Mouse (Mus musculus): ENCODE data around the gene Golph3l. TPM values are rescaled to one million over a fixed set of nuclear protein-coding genes. Genes with fewer than 3 reads are reported as not detected.
A peak's percentile ranks its signal among the peaks of the same experiment; 100 is the strongest.

The Golph3l gene
- polyA plus RNA-seq, 1 experiment from 2014 or later = 34.8 TPM

DNA sequence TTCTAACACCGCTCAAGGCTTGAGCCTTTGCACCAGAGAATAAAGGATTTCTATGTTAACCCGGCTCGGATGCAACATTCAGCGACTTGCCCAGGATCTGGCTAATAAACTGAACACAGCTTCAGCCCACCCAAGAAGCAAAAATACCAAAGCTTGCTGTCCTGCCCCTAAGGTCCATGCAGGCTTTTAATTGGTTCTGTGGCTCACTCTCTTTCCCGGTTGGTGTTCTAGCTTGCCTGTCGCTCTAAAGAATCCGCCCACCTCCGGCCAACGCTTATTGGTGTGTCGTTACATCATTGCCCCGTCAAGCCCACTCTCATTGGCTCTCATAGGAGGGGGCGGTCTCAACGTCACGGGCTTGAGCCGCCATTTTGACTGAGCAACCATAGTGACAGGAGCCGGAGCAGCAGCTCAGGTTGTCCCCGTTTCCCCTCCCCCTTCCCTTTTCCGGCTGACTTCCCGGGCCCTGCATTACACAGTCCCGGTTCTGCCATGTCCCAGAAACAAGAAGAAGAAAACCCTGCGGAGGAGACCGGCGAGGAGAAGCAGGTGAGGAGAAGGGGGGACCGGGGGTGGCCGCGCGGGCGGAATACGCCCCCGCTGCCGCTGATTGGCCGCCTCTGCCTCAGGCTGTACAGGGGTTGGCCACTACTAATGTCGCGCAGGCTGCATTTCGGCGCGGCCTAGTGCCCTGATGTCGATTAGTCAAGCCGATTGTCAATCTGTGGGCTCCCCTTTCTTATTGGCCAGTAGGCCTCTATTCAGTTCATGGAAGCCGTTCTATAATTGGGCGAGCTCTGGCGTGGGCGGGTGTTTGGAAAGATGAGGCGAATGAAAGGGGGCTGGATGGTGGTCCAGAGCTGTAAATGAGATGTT lies 36.1 kb downstream of the Golph3l start, which contains the start of gene Ensa:
Ensa (plus strand) TSS at position 366 of the 876 bp plus-strand sequence.
- ATAC-seq (ENCODE audit: insufficient number of reproducible peaks, insufficient read depth, low FRiP score, low TSS enrichment) = peak; percentile 99
- Histone ChIP-seq H3K9ac (peak within 1 kb of the TSS; percentile 70), H3K4me2 (replicated peaks) (peak within 1 kb of the TSS; percentile 54), H3K4me1 (peaks cover 8% of the 10 kb centered on the region; the same call in 1 of the 2 replicates), H3K36me3 (peaks cover 34% of the 10 kb centered on the region), H3K27me3 (no peaks in the 10 kb centered on the region), H3K4me3 (peak within 1 kb of the TSS; percentile 63), H3K9me3 (no peaks in the 10 kb centered on the region), H3K27ac (peak within 1 kb of the TSS; percentile 85)
- WGBS = under 1% methylated on average over 44 of the region's 44 CpGs

- Histone ChIP-seq H3K4me1 (peaks cover 8% of the 10 kb centered on the region; the same call in 1 of the 2 replicates), H3K27ac (no peak overlapping the region), H3K36me3 (peaks cover 57% of the 10 kb centered on the region), H3K27me3 (no peaks in the 10 kb centered on the region), H3K9me3 (no peaks in the 10 kb centered on the region), H3K4me3 (no peak overlapping the region), H3K4me2 (replicated peaks) (no peak overlapping the region), H3K9ac (no peak overlapping the region)
- 85% methylated on average over 5 of the region's 5 CpGs for WGBS
- no peak for ATAC-seq (ENCODE audit: insufficient number of reproducible peaks, insufficient read depth, low FRiP score, low TSS enrichment)
Observed at GRCm38 (mm10) chr3:95627763-95628162, 39.0 kb downstream of the Golph3l start.

DNA sequence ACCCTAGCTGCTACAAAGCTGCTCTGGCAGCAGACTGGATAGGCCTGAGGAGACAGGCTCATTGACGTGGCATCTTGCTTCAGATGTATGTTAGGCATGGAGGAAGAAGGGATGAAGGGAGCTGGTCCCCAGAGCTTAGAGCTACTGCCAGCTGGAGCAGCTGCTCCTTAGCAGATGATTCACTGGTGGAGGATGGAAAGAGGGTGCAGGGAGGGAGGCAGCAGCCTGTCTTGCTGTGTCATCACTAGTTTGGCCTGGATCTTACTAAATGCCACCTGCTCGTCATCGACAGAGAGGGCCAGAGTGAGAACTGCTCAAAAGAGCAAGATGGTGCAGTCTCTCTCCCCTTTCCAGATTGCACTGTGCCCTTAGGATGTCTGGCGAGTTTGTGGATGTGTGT lies 41.0 kb downstream of the Golph3l start:
- Histone ChIP-seq H3K9ac (no peak overlapping the region), H3K4me2 (replicated peaks) (no peak overlapping the region), H3K27ac (no peak overlapping the region), H3K27me3 (no peaks in the 10 kb centered on the region), H3K4me1 (peaks cover 8% of the 10 kb centered on the region; the same call in 1 of the 2 replicates), H3K9me3 (no peaks in the 10 kb centered on the region), H3K4me3 (no peak overlapping the region), H3K36me3 (peaks cover 75% of the 10 kb centered on the region)
- WGBS = 81% methylated on average over 4 of the region's 4 CpGs
- ATAC-seq (ENCODE audit: insufficient number of reproducible peaks, insufficient read depth, low FRiP score, low TSS enrichment) = no peak

DNA sequence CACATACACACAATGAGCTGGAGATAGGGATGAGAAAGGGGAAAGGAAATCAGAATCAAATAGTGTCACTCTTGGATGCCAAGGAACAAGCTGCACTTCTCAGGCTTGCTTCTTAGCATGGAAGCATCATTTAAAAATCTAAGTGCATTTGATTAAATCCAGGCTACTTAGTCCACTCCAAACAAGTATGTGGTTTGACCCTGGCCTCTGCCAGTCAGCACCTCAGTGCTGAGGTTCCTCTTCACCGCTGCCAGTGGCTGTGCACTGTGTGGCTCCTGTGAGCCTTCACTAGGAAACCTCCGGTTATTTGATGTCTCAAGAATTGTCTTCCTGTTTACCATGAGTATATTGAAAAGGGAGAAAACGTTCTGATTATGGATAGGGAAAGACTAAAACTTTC lies 42.1 kb downstream of the Golph3l start:
- H3K9me3 ChIP-seq = no peaks in the 10 kb centered on the region
- peaks cover 6% of the 10 kb centered on the region; the same call in 1 of the 2 replicates for H3K4me1 ChIP-seq
- no peaks in the 10 kb centered on the region for H3K27me3 ChIP-seq
- no peak for ATAC-seq (ENCODE audit: insufficient number of reproducible peaks, insufficient read depth, low FRiP score, low TSS enrichment)
- H3K36me3 ChIP-seq = peaks cover 86% of the 10 kb centered on the region
- no peak overlapping the region for H3K27ac ChIP-seq
- no peak overlapping the region for H3K9ac ChIP-seq
- no peak overlapping the region for H3K4me2 ChIP-seq (replicated peaks)
- H3K4me3 ChIP-seq = no peak overlapping the region
- 78% methylated on average over 3 of the region's 3 CpGs for WGBS

DNA sequence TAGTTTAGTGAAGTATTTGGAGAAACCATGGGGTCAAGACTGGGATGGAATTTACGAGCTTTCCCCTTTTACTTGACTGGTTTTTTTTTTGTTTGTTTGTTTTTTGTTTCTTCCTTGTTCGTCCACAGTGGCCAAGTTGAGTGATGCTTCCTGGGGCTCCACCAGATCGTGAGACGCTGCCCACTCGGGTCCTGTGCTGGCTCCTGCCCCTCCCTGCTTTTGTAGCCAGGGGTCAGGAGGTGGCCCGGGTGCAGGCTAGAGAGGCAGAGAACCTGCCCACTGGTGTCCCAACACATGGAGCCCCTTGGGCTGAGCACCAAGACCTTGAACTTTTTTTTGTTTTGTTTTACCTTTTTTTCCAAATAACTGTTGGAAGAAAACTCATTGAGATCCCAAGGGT lies 42.6 kb downstream of the Golph3l start:
- Histone ChIP-seq H3K4me2 (replicated peaks) (no peak overlapping the region), H3K27me3 (no peaks in the 10 kb centered on the region), H3K4me1 (peaks cover 1% of the 10 kb centered on the region; the same call in 1 of the 2 replicates), H3K4me3 (no peak overlapping the region), H3K27ac (no peak overlapping the region), H3K9ac (no peak overlapping the region), H3K36me3 (peaks cover 90% of the 10 kb centered on the region), H3K9me3 (no peaks in the 10 kb centered on the region)
- ATAC-seq (ENCODE audit: insufficient number of reproducible peaks, insufficient read depth, low FRiP score, low TSS enrichment) = no peak
- 83% methylated on average over 6 of the region's 6 CpGs for WGBS

DNA sequence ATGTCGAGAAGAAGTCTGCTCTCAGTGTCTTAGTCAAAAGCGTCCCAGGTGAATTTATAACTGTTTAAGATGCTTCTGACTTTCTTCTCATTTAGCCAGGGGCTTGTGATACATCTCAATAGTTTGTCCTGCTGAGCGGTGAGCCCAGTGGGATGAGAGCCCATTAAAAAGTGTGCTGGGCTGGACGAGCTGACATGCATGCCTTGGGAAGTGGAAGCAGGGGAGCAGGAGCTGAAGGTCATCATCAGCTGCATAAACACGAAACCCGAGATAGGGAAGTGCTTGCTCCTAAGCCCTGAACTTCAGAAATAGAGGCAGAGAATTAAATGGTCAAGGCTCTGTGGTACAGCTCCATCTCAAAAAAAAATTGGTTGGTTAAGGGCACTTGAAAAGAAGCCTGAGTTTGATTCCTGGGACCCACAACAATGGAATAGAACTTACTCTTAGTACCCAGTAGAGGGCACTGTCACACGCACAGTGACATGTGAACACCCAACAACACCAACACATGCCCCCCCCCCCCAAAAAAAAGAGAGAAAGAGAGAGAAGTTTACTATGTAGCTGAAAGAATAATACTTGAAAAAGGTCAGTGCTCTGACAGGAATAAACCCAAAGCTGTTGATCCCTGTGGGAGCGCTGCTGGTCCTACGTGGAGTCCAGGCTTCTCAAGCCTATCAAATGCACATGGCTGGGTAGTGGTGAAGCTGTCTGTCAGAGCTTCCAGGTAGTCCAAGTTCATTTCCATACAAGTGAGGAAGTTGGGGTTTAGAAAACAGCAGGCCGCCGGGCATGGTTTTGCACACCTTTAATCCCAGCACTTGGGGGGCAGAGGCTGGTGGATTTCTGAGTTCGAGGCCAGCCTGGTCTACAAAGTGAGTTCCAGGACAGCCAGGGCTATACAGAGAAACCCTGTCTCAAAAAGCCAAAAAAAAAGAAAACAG lies 44.2 kb downstream of the Golph3l start:
- Histone ChIP-seq H3K36me3 (peaks cover 96% of the 10 kb centered on the region), H3K9ac (no peak overlapping the region)

DNA sequence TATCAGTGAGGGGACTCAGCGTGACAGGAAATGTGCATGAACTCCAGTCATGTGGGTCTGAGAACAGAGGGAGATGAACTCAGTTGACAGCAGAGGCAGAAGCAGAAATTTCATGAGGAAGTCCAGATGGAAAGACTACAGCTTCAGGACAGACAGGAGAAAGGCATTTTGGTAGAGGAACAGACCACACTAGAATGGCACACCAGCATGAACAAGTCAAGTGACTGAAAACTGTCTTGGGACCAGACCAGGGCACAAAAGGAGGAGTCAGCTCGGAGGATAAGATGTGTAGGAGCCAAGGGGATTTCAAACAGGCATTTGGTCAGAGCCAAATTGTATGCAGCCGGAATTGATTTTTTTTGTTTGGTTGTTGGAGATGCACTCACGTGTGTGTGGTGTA lies 46.9 kb downstream of the Golph3l start:
- H3K4me1 ChIP-seq = no peaks in the 10 kb centered on the region
- H3K9me3 ChIP-seq = no peaks in the 10 kb centered on the region
- no peak overlapping the region for H3K4me3 ChIP-seq
- no peak for ATAC-seq (ENCODE audit: insufficient number of reproducible peaks, insufficient read depth, low FRiP score, low TSS enrichment)
- no peaks in the 10 kb centered on the region for H3K27me3 ChIP-seq
- H3K9ac ChIP-seq = no peak overlapping the region
- no peak overlapping the region for H3K4me2 ChIP-seq (replicated peaks)
- no peak overlapping the region for H3K27ac ChIP-seq
- H3K36me3 ChIP-seq = peaks cover 90% of the 10 kb centered on the region
- WGBS = 74% methylated on average over 4 of the region's 4 CpGs

More for the DNA sequence above, 44.2 kb downstream of the Golph3l start:
- Histone ChIP-seq H3K4me2 (replicated peaks) (no peak overlapping the region), H3K27ac (no peak overlapping the region), H3K9me3 (no peaks in the 10 kb centered on the region), H3K27me3 (no peaks in the 10 kb centered on the region), H3K4me1 (no peaks in the 10 kb centered on the region), H3K4me3 (no peak overlapping the region)
- WGBS = 73% methylated on average over 12 of the region's 12 CpGs
- no peak for ATAC-seq (ENCODE audit: insufficient number of reproducible peaks, insufficient read depth, low FRiP score, low TSS enrichment)

- 86% methylated on average over 4 of the region's 4 CpGs for WGBS
- no peak for ATAC-seq (ENCODE audit: insufficient number of reproducible peaks, insufficient read depth, low FRiP score, low TSS enrichment)
- no peaks in the 10 kb centered on the region for H3K9me3 ChIP-seq
- H3K27me3 ChIP-seq = no peaks in the 10 kb centered on the region
- no peak overlapping the region for H3K27ac ChIP-seq
- no peak overlapping the region for H3K4me3 ChIP-seq
- H3K36me3 ChIP-seq = peaks cover 85% of the 10 kb centered on the region
- H3K9ac ChIP-seq = no peak overlapping the region
- H3K4me1 ChIP-seq = no peaks in the 10 kb centered on the region
- H3K4me2 ChIP-seq (replicated peaks) = no peak overlapping the region
Observed at GRCm38 (mm10) chr3:95636072-95636471, 47.3 kb downstream of the Golph3l start.

DNA sequence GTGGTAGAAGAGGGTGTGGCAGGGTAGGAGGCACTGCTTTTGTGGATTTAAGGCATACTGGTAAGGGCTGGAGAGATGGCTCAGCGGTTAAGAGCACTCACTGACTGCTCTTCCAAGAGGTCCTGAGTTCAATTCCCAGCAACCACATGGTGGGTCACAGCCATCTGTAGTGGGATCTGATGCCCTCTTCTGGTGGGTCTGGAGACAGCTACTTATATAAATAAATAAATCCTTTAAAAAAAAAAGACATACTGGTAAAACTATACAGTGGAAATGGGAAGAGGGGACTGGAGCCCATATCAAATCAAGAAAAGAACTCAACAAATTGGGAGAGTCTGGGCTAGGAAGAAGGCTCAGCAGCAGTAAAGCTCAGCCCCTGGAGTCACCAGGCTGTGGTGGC lies 51.0 kb downstream of the Golph3l start:
- no peaks in the 10 kb centered on the region for H3K9me3 ChIP-seq
- H3K9ac ChIP-seq = no peak overlapping the region
- no peaks in the 10 kb centered on the region for H3K27me3 ChIP-seq
- WGBS = 78% methylated on average over 1 of the region's 1 CpGs
- no peaks in the 10 kb centered on the region for H3K4me1 ChIP-seq
- no peak overlapping the region for H3K27ac ChIP-seq
- ATAC-seq (ENCODE audit: insufficient number of reproducible peaks, insufficient read depth, low FRiP score, low TSS enrichment) = no peak
- peaks cover 51% of the 10 kb centered on the region for H3K36me3 ChIP-seq
- no peak overlapping the region for H3K4me2 ChIP-seq (replicated peaks)
- no peak overlapping the region for H3K4me3 ChIP-seq

GRCm38 (mm10) chr3:95643097-95643496 lies 54.4 kb downstream of the Golph3l start:
- ATAC-seq (ENCODE audit: insufficient number of reproducible peaks, insufficient read depth, low FRiP score, low TSS enrichment) = no peak
- 84% methylated on average over 7 of the region's 7 CpGs for WGBS

DNA sequence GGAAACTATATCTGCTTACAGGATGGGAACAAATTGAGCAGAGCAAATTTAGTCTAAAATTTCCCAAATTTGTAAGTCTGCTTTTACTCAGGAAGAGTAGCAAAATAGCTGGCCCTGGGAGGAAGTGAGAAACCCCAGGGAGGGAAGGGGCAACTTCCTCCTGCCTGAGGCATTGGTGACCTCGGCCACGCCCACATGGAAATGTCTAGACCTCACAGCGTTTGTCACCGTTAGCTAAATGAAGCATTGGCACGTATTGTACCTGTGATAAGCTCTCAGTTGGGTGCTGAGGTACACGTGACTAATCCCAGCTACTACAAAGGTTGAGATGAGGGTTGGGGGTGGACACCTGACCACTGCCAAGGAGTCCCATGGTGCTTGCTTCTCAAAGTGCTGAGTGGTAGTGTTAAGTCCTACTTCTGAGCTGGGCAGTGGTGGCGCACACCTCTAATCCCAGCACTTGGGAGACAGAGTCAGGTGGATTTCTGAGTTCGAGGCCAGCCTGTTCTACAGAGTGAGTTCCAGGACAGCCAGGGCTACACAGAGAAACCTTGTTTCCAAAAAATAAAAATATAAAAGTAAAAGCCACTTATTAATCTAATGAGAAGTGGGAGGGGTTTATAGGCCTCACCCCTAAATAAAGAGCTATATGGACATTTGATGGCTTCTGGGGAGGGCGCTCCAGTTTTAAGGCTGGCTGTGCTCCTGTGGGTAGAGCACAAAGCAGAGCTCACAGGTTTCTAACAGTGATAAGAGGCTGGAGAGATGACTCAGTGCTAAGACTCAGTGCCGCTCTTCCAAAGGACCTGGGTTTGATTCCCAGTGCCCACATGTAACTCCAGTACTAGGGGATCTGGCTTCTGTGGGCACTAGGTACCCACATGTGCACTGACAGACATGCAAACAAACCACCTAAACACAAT lies 56.8 kb downstream of the Golph3l start:
- H3K9me3 ChIP-seq = no peaks in the 10 kb centered on the region
- H3K4me1 ChIP-seq = no peaks in the 10 kb centered on the region
- H3K4me2 ChIP-seq (replicated peaks) = no peak overlapping the region
- H3K36me3 ChIP-seq = no peaks in the 10 kb centered on the region
- H3K27ac ChIP-seq = no peak overlapping the region
- H3K4me3 ChIP-seq = no peak overlapping the region
- ATAC-seq (ENCODE audit: insufficient number of reproducible peaks, insufficient read depth, low FRiP score, low TSS enrichment) = no peak
- 59% methylated on average over 10 of the region's 10 CpGs for WGBS
- H3K27me3 ChIP-seq = no peaks in the 10 kb centered on the region
- no peak overlapping the region for H3K9ac ChIP-seq

More at GRCm38 (mm10) chr3:95643097-95643496, 54.4 kb downstream of the Golph3l start:
- H3K36me3 ChIP-seq = peaks cover 19% of the 10 kb centered on the region; the same call in 1 of the 2 replicates
- H3K4me1 ChIP-seq = no peaks in the 10 kb centered on the region
- H3K27me3 ChIP-seq = no peaks in the 10 kb centered on the region
- H3K27ac ChIP-seq = no peak overlapping the region
- H3K4me3 ChIP-seq = no peak overlapping the region
- no peaks in the 10 kb centered on the region for H3K9me3 ChIP-seq
- no peak overlapping the region for H3K9ac ChIP-seq
- H3K4me2 ChIP-seq (replicated peaks) = no peak overlapping the region
